Mouse (Mus musculus) hindbrain, embryonic 16.5 days (tissue): ENCODE data around the gene Plin1. TPM values are rescaled to one million over a fixed set of nuclear protein-coding genes. Genes with fewer than 3 reads are reported as not detected.

Experiments
- ATAC-seq: fragments of 200-750 bp; cut with Nextera tagmentation; 2 replicates; pipeline ENCODE4 v1.8.0; 2017; ENCODE audit warnings: moderate TSS enrichment, moderate library complexity
- H3K27ac ChIP-seq: fragments of 300-500 bp; sonication (generic); 2 replicates; pipeline ENCODE4 v1.5.1; 2014; ENCODE audit warnings: low read depth, mild to moderate bottlenecking, control low read depth, low read length, moderate library complexity
- H3K27me3 ChIP-seq: fragments of 300-500 bp; sonication (generic); replicated peaks from 2 replicates; pipeline ENCODE4 v1.6.1; 2014; ENCODE audit warnings: low read length; ENCODE audit not compliant: control insufficient read depth, insufficient read depth
- H3K36me3 ChIP-seq: fragments of 300-500 bp; sonication (generic); 2 replicates; pipeline ENCODE4 v1.6.1; 2014; ENCODE audit warnings: mild to moderate bottlenecking, low read length, moderate library complexity, mixed read lengths; ENCODE audit not compliant: control insufficient read depth, insufficient read depth
- H3K4me1 ChIP-seq: fragments of 300-500 bp; sonication (generic); 2 replicates; pipeline ENCODE4 v1.6.1; 2014; ENCODE audit warnings: low read depth, low read length; ENCODE audit not compliant: control insufficient read depth, insufficient read depth
- H3K4me2 ChIP-seq: fragments of 300-500 bp; sonication (generic); 2 replicates; pipeline ENCODE4 v1.6.1; 2014; ENCODE audit warnings: mild to moderate bottlenecking, low read length, control low read depth, moderate library complexity
- H3K4me3 ChIP-seq: fragments of 300-500 bp; sonication (generic); 2 replicates; pipeline ENCODE4 v1.5.1; 2014; ENCODE audit warnings: mild to moderate bottlenecking, low read length, control low read depth, moderate library complexity
- H3K9ac ChIP-seq: fragments of 300-500 bp; sonication (generic); 2 replicates; pipeline ENCODE4 v1.6.1; 2014; ENCODE audit warnings: low read depth, mild to moderate bottlenecking, control low read depth, low read length, moderate library complexity
- H3K9me3 ChIP-seq: fragments of 300-500 bp; sonication (generic); 2 replicates; pipeline ENCODE4 v1.6.1; 2014; ENCODE audit warnings: mild to moderate bottlenecking, low read length, moderate library complexity; ENCODE audit not compliant: control insufficient read depth
- WGBS: fragments of 180-500 bp; shearing (Covaris S2); extraction: QIAGEN DNeasy Blood & Tissue Kit; methylation state at CpG from one replicate; pipeline ENCODE4 v1.1.7; 2014; 5-methylcytosine and 5-hydroxymethylcytosine counted together
- polyA plus RNA-seq: library from polyadenylated mRNA; unstranded; fragments of >200 nt; fragmentation: Nextera tagmentation; extraction: Ambion mirVana; gene quantifications from 2 replicates; pipeline ENCODE4 v1.2.1, GENCODE M21; 2015

The Plin1 gene
- polyA plus RNA-seq, result 0.19 and 0.46 TPM in 2 replicates

GRCm38 (mm10) chr7:79732622-79733021, at the start of gene Plin1:
TSS of gene Plin1 (minus strand) at chr7:79732903.
- H3K4me3 ChIP-seq, result no peak within 1 kb of the TSS
- H3K9me3 ChIP-seq, result no peaks in the 10 kb centered on the region
- H3K36me3 ChIP-seq, result peaks cover 4% of the 10 kb centered on the region; the same call in 1 of the 2 replicates
- no peaks in the 10 kb centered on the region for H3K4me1 ChIP-seq
- no peak within 1 kb of the TSS for H3K4me2 ChIP-seq
- H3K27ac ChIP-seq, result no peak within 1 kb of the TSS
- H3K9ac ChIP-seq, result no peak within 1 kb of the TSS
- WGBS, result 59% methylated on average over 4 of the region's 4 CpGs
- 0 out of 2 replicates have a peak, but pooled peaks cover 2% of the 10 kb centered on the region for H3K27me3 ChIP-seq
- ATAC-seq, result no peak

DNA sequence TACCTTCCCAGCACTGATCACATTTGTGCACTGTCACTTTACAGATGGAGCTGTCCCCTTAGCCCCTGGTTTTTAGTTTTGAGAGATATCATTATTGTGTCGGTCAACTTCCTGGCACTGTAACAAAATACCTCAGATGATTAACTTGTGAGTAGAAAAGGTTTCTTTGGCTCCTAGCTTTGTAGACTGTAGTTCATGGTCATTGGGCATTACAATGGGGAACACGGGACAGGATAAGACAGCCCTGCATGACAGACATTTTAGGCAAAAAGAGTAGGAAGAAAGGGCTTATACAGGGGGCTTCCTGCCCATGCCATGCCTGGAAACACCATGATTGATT, 49.8 kb upstream of the Plin1 start:
- H3K9ac ChIP-seq, result no peak overlapping the region
- H3K27ac ChIP-seq, result no peak overlapping the region
- no peak overlapping the region for H3K4me2 ChIP-seq
- no peaks in the 10 kb centered on the region for H3K27me3 ChIP-seq
- 66% methylated on average over 2 of the region's 2 CpGs for WGBS
- no peaks in the 10 kb centered on the region for H3K36me3 ChIP-seq
- H3K4me1 ChIP-seq, result no peaks in the 10 kb centered on the region
- no peak for ATAC-seq
- H3K4me3 ChIP-seq, result no peak overlapping the region
- no peaks in the 10 kb centered on the region for H3K9me3 ChIP-seq

DNA sequence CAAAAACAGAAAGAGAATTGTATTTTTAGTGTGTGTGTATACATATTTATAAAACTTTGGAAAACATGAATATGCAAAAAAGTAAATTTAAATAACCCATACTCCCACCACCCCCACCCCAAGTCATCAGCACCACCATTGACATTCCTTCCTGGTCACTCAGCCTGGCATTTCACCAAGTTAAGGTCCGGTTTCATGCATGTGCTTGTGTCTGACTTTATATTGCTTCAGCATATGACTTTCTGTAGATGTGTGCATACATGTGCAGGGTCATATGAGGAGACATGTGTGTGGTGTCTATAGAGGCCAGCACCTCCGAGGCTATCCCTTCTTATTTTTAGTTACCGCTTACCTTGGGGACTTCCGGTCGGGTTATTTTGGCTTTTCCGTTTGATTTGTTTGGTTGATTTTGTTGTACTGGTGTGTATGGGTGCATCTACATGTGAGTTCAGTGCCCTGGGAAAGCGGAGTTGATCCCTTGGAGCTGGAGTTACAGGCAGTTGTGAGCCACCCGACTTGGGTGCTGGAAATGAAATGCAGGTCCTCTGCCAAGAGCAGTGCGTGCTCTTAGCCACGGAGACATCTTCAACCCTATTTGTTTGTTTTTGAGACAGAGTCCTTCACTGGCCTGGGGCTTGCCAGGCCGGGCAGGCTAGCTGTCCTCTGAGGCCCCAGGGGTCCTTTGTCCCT, 49.3 kb upstream of the Plin1 start:
- Histone ChIP-seq H3K4me2 (no peak overlapping the region), H3K27me3 (no peaks in the 10 kb centered on the region), H3K27ac (no peak overlapping the region), H3K4me1 (no peaks in the 10 kb centered on the region), H3K36me3 (no peaks in the 10 kb centered on the region), H3K4me3 (no peak overlapping the region), H3K9me3 (no peaks in the 10 kb centered on the region), H3K9ac (no peak overlapping the region)
- ATAC-seq, result no peak
- WGBS, result 79% methylated on average over 11 of the region's 11 CpGs

- Histone ChIP-seq H3K4me3 (no peak overlapping the region), H3K27me3 (no peaks in the 10 kb centered on the region), H3K4me2 (peak overlapping the region; percentile 35), H3K4me1 (no peaks in the 10 kb centered on the region), H3K9me3 (no peaks in the 10 kb centered on the region), H3K36me3 (no peaks in the 10 kb centered on the region), H3K27ac (no peak overlapping the region), H3K9ac (peak overlapping the region; percentile 33; the same call in 1 of the 2 replicates)
- WGBS, result 29% methylated on average over 16 of the region's 16 CpGs
- ATAC-seq, result peak; percentile 72
Measured at GRCm38 (mm10) chr7:79780647-79781626, 48.2 kb upstream of the Plin1 start.

- Histone ChIP-seq H3K4me3 (no peak overlapping the region), H3K4me1 (no peaks in the 10 kb centered on the region), H3K27ac (no peak overlapping the region), H3K9ac (no peak overlapping the region), H3K9me3 (no peaks in the 10 kb centered on the region), H3K4me2 (no peak overlapping the region), H3K36me3 (no peaks in the 10 kb centered on the region), H3K27me3 (no peaks in the 10 kb centered on the region)
- ATAC-seq, result no peak
- 43% methylated on average over 15 of the region's 15 CpGs for WGBS
Measured at GRCm38 (mm10) chr7:79771561-79772512, 39.1 kb upstream of the Plin1 start.

GRCm38 (mm10) chr7:79769664-79770063, 37.0 kb upstream of the Plin1 start:
- H3K4me1 ChIP-seq, result no peaks in the 10 kb centered on the region
- no peaks in the 10 kb centered on the region for H3K9me3 ChIP-seq
- no peaks in the 10 kb centered on the region for H3K27me3 ChIP-seq
- no peak overlapping the region for H3K4me2 ChIP-seq
- ATAC-seq, result no peak
- no peak overlapping the region for H3K4me3 ChIP-seq
- 84% methylated on average over 3 of the region's 3 CpGs for WGBS
- H3K36me3 ChIP-seq, result no peaks in the 10 kb centered on the region
- H3K27ac ChIP-seq, result no peak overlapping the region
- no peak overlapping the region for H3K9ac ChIP-seq

DNA sequence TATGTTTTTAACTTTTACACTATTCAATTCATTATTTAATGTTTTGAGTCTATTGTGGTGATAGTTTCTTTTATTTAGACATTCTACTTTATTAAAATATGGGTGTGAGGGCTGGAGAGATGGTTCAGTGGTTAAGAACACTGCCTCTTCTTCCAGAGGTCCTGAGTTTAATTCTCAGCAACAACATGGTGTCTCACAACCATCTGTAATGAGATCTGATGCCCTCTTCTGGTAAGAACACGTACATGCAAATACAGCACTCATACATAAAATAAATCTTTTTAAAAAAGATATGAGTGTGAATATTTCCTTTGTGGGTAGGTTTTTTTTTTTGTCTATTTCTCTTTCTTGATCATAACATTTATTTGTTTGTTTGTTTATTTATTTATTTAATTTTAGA, 33.3 kb upstream of the Plin1 start:
- no peak overlapping the region for H3K4me3 ChIP-seq
- no peaks in the 10 kb centered on the region for H3K36me3 ChIP-seq
- no peaks in the 10 kb centered on the region for H3K4me1 ChIP-seq
- H3K9me3 ChIP-seq, result no peaks in the 10 kb centered on the region
- no peak for ATAC-seq
- no peak overlapping the region for H3K9ac ChIP-seq
- H3K27me3 ChIP-seq, result no peaks in the 10 kb centered on the region
- H3K27ac ChIP-seq, result no peak overlapping the region
- H3K4me2 ChIP-seq, result no peak overlapping the region
- 47% methylated on average over 1 of the region's 1 CpGs for WGBS

GRCm38 (mm10) chr7:79762106-79762505, 29.4 kb upstream of the Plin1 start:
- 77% methylated on average over 8 of the region's 8 CpGs for WGBS
- Histone ChIP-seq H3K4me2 (no peak overlapping the region), H3K9ac (no peak overlapping the region), H3K9me3 (no peaks in the 10 kb centered on the region), H3K27ac (no peak overlapping the region), H3K27me3 (no peaks in the 10 kb centered on the region), H3K4me1 (no peaks in the 10 kb centered on the region), H3K4me3 (no peak overlapping the region), H3K36me3 (no peaks in the 10 kb centered on the region)
- ATAC-seq, result no peak
